Mouse (Mus musculus) forebrain, embryonic 12.5 days (tissue): ENCODE results near the gene Nln. TPM values are rescaled to one million over a fixed set of nuclear protein-coding genes. Genes with fewer than 3 reads are reported as not detected.

Experiments used
- ATAC-seq: fragments of 200-750 bp; cut with Nextera tagmentation; 2 replicates; pipeline ENCODE4 v1.8.0; 2017; ENCODE audit warnings: moderate TSS enrichment; ENCODE audit not compliant: low FRiP score
- H3K27ac ChIP-seq: fragments of 300-500 bp; sonication (generic); 2 replicates; pipeline ENCODE4 v1.5.1; 2016; ENCODE audit warnings: mild to moderate bottlenecking
- H3K27me3 ChIP-seq: fragments of 300-500 bp; sonication (generic); 2 replicates; pipeline ENCODE4 v1.6.1; 2016; ENCODE audit warnings: mild to moderate bottlenecking
- H3K36me3 ChIP-seq: fragments of 300-500 bp; sonication (generic); replicated peaks from 2 replicates; pipeline ENCODE4 v1.6.1; 2016; ENCODE audit warnings: mild to moderate bottlenecking
- H3K4me1 ChIP-seq: fragments of 300-500 bp; sonication (generic); 2 replicates; pipeline ENCODE4 v1.6.1; 2016
- H3K4me2 ChIP-seq: fragments of 300-500 bp; sonication (generic); 2 replicates; pipeline ENCODE4 v1.6.1; 2016; ENCODE audit warnings: mild to moderate bottlenecking, moderate library complexity
- H3K4me3 ChIP-seq: fragments of 300-500 bp; sonication (generic); replicated peaks from 2 replicates; pipeline ENCODE4 v1.5.1; 2016; ENCODE audit warnings: mild to moderate bottlenecking
- H3K9ac ChIP-seq: fragments of 300-500 bp; sonication (generic); 2 replicates; pipeline ENCODE4 v1.6.1; 2016; ENCODE audit warnings: mild to moderate bottlenecking
- H3K9me3 ChIP-seq: fragments of 300-500 bp; sonication (generic); 2 replicates; pipeline ENCODE4 v1.6.1; 2016
- WGBS: fragments of 180-500 bp; shearing (Covaris S2); methylation state at CpG from one replicate; pipeline ENCODE4 v1.1.7; 2016; 5-methylcytosine and 5-hydroxymethylcytosine counted together
- polyA plus RNA-seq: library from polyadenylated mRNA; unstranded; fragments of >200 nt; fragmentation: Nextera tagmentation; extraction: Ambion mirVana; gene quantifications from 2 replicates; pipeline ENCODE4 v1.2.1, GENCODE M21; 2016

Gene Nln
- polyA plus RNA-seq, 1 experiment from 2014 or later: 25.0 TPM

DNA sequence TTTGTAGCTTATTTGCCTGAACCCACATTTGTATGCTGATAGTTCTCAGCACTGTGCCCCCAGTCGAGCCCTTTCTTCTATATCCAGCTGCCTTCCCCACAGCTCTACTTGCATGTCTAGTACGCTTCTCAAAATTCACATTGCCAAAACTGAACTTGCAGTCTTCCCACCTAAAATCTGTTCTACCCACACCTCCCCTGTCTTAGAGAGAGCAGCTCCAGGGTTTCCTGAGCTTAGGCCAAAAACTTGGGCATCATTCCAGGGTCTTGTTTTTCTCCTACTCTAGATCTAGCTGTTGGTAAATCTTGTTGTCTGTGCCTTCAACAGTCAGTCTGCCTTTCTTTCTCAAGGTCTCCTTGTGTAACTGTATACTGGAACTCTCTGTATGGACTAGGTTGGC is 5.4 kb upstream of the Nln start:
- 94% methylated on average over 2 of the region's 2 CpGs for WGBS
- no peak overlapping the region for H3K27ac ChIP-seq
- H3K27me3 ChIP-seq: no peaks in the 10 kb centered on the region
- H3K36me3 ChIP-seq: peaks cover 23% of the 10 kb centered on the region
- H3K4me3 ChIP-seq: no peak overlapping the region
- no peak for ATAC-seq
- no peak overlapping the region for H3K9ac ChIP-seq
- H3K9me3 ChIP-seq: no peaks in the 10 kb centered on the region
- H3K4me1 ChIP-seq: peaks cover 20% of the 10 kb centered on the region
- no peak overlapping the region for H3K4me2 ChIP-seq

DNA sequence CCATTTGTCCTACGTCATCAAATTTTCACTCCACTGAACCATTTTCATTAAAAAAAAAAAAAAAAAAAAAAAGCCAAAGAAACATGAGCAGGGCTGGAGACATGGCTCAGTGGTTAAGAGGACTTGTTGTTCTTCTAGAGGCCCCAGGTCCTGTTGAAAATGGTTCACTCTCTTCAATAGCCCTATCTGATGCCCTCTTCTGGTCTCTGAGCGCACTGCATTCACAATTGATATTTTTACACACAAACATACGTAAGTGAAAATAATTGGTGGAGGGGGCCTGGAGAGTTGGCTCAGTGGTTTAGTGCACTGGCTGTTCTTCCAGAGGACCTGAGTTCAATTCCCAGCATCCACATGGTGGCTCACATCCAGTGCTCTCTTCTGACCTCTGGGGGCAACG is 4.4 kb upstream of the Nln start:
- WGBS: 91% methylated on average over 4 of the region's 4 CpGs
- ATAC-seq: no peak
- H3K9ac ChIP-seq: no peak overlapping the region
- H3K4me1 ChIP-seq: peaks cover 20% of the 10 kb centered on the region
- H3K27me3 ChIP-seq: no peaks in the 10 kb centered on the region
- peaks cover 14% of the 10 kb centered on the region for H3K36me3 ChIP-seq
- no peaks in the 10 kb centered on the region for H3K9me3 ChIP-seq
- H3K4me2 ChIP-seq: no peak overlapping the region
- H3K27ac ChIP-seq: no peak overlapping the region
- H3K4me3 ChIP-seq: no peak overlapping the region

DNA sequence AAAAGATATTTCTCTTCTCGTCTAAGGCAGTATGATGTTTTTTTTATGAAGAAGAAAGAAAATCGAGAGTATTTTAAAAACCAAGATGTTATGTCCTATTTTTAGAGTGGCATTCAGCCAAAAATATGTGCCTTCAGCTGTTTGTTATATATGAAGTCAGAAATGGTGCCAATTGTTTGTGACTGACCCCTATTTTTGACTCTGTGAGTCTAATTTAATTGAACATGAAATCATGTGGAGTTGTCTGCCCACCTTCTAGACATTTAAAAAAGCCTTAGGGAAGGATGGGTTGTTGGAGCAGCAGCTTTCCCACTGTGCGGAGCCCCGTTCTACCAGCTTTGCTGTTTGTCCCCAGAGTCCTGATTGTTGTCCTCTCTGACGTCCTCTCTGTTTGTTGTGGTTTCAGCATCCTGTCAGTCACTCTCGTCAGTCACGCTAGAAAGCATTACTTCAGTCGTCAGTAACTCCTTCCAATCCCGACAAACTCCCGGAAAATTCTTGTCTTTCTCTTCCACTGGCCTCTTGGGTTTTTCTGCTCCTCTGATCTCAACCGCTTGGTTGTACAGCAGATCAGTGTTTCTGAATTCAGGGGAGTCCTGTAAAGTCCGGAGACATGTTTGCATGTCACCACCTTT is 3.0 kb upstream of the Nln start:
- H3K36me3 ChIP-seq: peaks cover 10% of the 10 kb centered on the region; the same call in 1 of the 2 replicates
- no peak overlapping the region for H3K27ac ChIP-seq
- ATAC-seq: no peak
- WGBS: 43% methylated on average over 12 of the region's 12 CpGs
- peaks cover 20% of the 10 kb centered on the region for H3K4me1 ChIP-seq
- H3K4me2 ChIP-seq: 0 out of 2 replicates have a peak overlapping the region, but pooled peaks have one; percentile 3
- H3K9me3 ChIP-seq: no peaks in the 10 kb centered on the region
- H3K4me3 ChIP-seq: no peak overlapping the region
- H3K27me3 ChIP-seq: no peaks in the 10 kb centered on the region
- H3K9ac ChIP-seq: no peak overlapping the region

DNA sequence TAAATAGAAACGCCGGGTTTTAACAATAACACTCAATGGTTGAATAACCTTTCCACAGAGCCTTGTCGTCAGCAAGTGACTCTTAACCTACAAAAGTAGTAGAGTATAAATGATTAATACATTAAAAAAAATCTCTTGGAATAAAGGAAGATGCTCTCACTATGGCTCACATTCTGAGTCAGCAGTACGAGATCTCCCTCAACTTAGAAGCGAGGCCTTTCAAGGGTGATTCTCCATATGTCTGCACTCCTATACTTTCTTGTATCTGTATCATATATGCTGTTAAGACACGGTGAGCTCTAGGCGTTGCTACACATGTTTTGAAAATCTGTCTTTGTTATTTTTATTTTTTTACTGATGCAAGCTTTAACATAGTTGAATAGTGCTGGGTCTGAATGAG is 1.1 kb upstream of the Nln start:
- no peak overlapping the region for H3K27ac ChIP-seq
- ATAC-seq: no peak
- H3K4me2 ChIP-seq: peak overlapping the region; percentile 98
- H3K27me3 ChIP-seq: no peaks in the 10 kb centered on the region
- H3K4me3 ChIP-seq: peak overlapping the region; percentile 76
- H3K9ac ChIP-seq: peak overlapping the region; percentile 76
- H3K36me3 ChIP-seq: peaks cover 6% of the 10 kb centered on the region; the same call in 1 of the 2 replicates
- 41% methylated on average over 7 of the region's 7 CpGs for WGBS
- peaks cover 20% of the 10 kb centered on the region for H3K4me1 ChIP-seq
- no peaks in the 10 kb centered on the region for H3K9me3 ChIP-seq

DNA sequence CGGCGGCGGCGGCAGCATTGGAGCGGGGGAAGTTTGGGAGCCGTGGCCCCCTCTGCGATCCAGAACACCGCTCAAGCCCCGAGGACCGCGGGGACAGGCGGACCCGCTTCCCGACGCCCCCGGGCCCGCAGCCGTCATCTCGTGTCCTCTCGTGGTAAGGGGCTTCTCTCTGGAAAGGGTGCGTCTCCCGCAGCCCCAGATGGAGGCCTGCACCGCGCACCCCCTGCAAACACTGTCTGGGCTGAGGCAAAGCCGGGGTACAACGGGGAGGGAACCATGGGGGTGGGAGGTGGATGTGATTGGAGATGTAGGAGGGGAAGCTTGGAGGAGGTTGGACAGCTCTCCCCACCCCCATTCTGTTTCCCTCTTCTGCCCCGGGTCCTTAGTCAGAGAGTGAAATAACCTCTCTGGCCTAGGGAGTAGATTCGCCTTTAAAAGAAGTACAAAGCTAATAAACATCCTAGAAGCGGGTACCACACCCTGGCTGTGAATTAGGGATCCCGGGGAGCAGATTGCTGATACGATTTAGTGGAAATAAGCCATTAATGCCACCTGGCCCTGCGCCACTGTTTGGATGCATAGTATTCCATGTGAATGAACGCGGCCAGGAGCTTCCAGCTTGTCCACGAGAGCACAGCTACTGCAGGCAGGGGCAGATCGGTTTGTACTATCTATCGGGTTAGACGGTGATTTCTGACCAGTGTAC is 555 bp upstream of the Nln start:
- Histone ChIP-seq H3K27ac (no peak overlapping the region), H3K27me3 (no peaks in the 10 kb centered on the region), H3K9ac (peak overlapping the region; percentile 76), H3K36me3 (peaks cover 2% of the 10 kb centered on the region; the same call in 1 of the 2 replicates), H3K4me3 (peak overlapping the region; percentile 76), H3K4me2 (peak overlapping the region; percentile 98), H3K4me1 (peaks cover 20% of the 10 kb centered on the region), H3K9me3 (no peaks in the 10 kb centered on the region)
- 1% methylated on average over 38 of the region's 38 CpGs for WGBS
- peak; percentile 85 for ATAC-seq

DNA sequence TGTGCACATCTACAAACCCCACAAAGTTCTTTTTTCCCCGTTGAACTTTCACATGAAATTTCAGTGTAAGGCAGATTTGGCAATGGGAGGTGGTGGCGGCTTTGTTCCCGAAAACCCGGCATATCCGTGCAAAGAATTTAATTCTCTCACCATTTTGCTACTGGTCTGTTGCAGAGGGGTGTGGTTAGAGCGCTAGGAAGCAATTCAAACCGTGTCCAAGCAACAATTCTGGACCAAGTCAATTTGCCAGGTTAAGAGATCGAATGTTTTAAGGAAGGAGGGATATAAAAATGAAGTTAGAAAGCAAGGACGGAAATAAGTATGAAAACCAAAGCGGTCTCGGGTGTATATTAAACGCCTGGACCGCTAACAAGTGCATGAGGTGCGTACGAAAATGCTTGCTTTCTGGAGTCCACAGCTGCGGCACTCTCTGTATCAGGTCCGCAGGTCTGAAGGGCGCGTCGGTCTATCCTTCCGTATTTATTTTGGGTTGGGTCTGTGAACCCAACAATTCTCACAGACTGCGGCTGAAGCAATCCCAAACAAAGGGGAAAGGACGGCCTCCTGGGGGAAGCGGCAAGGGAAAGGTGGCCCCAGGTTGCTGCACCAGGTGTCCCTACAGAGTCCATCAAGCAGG is 645 bp downstream of the Nln start:
- Histone ChIP-seq H3K9me3 (no peaks in the 10 kb centered on the region; the same call in 1 of the 2 replicates), H3K27ac (peak overlapping the region; percentile 53; the same call in 1 of the 2 replicates), H3K4me3 (peak overlapping the region; percentile 76), H3K9ac (peak overlapping the region; percentile 76), H3K4me1 (peaks cover 20% of the 10 kb centered on the region), H3K27me3 (no peaks in the 10 kb centered on the region), H3K36me3 (no peaks in the 10 kb centered on the region; the same call in none of the 2 replicates), H3K4me2 (peak overlapping the region; percentile 98)
- ATAC-seq: no peak
- WGBS: 2% methylated on average over 24 of the region's 24 CpGs

DNA sequence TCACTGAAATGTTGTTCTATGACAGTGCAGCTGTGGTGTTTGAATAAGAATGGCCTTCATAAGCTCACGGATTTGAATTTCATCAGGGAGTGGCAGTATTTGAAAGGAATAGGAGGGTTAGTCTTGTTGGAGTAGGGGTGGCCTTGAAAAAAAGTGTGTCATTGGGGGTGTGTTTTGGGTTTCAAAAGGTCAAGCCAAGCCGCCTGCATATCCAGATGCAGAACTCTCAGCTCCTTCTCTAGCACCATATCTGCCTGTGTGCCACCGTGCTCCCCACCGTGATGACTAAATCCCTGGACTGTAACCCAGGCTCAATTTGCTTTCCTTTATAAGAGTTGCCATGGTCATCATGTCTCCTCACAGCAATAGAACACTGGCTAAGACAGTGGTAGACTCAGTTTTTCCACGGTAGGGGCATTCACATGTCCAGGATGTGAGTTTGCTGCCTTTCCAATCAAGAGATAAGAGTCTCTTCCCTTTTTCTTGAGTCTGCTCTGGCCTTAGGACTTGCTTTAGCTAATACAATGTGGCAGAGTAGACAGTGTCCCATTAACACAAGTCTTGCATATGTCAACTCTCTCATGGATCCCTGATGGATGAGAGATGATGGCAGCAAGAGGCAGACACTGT is 7.7 kb downstream of the Nln start:
- no peaks in the 10 kb centered on the region for H3K27me3 ChIP-seq
- WGBS: 93% methylated on average over 5 of the region's 5 CpGs

DNA sequence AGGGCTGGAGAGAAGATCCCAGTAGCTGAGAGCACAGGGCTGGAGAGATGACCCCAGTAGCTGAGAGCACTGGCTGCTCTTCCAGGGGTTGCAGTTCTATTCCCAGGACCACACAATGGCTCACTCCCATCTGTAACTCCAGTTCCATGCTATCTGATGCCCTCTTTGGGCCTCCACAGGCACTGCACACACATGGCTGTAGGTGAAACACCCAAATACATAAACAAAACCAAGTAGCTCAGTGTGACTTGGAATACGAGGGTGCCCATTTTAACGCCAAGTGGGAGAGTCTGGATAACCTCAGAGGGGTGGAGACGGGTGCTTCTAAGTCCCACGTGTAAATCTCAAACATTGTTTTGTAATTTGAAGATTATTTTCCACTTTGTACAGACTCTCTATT is 9.0 kb downstream of the Nln start:
- Histone ChIP-seq H3K27me3 (no peaks in the 10 kb centered on the region), H3K9me3 (no peaks in the 10 kb centered on the region; the same call in 1 of the 2 replicates), H3K4me1 (no peaks in the 10 kb centered on the region; the same call in 1 of the 2 replicates), H3K4me3 (no peak overlapping the region), H3K36me3 (no peaks in the 10 kb centered on the region; the same call in 1 of the 2 replicates), H3K4me2 (no peak overlapping the region), H3K9ac (no peak overlapping the region), H3K27ac (no peak overlapping the region)
- no peak for ATAC-seq
- WGBS: 87% methylated on average over 4 of the region's 4 CpGs

More for the DNA sequence above, 7.7 kb downstream of the Nln start:
- H3K4me1 ChIP-seq: no peaks in the 10 kb centered on the region
- no peaks in the 10 kb centered on the region; the same call in 1 of the 2 replicates for H3K9me3 ChIP-seq
- ATAC-seq: no peak
- H3K4me2 ChIP-seq: no peak overlapping the region
- H3K4me3 ChIP-seq: no peak overlapping the region
- H3K36me3 ChIP-seq: no peaks in the 10 kb centered on the region; the same call in 1 of the 2 replicates
- no peak overlapping the region for H3K9ac ChIP-seq
- no peak overlapping the region for H3K27ac ChIP-seq

DNA sequence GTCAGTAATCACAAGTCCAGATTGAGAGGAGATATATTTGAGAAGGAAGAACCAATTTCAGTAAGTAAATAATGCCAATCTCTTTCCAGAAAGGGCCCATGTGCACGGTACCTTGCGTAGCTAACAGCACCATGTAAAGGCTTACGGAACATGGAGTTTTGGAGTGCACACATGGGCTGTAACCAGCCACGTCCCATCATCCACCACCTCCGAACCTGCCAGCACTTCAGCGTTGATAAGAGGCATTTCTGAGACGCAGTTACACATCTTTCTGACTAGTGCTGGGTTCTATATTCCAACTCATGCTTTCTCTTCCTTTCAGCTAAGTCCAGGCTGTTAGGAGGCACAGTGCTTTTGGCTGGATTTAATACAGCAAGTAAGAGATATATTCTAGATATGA is 12.2 kb downstream of the Nln start:
- H3K9ac ChIP-seq: no peak overlapping the region
- no peaks in the 10 kb centered on the region; the same call in 1 of the 2 replicates for H3K4me1 ChIP-seq
- no peaks in the 10 kb centered on the region for H3K9me3 ChIP-seq
- WGBS: 93% methylated on average over 7 of the region's 7 CpGs
- no peaks in the 10 kb centered on the region for H3K36me3 ChIP-seq
- H3K27me3 ChIP-seq: no peaks in the 10 kb centered on the region
- no peak overlapping the region for H3K4me3 ChIP-seq
- H3K27ac ChIP-seq: no peak overlapping the region
- no peak overlapping the region for H3K4me2 ChIP-seq
- ATAC-seq: no peak

DNA sequence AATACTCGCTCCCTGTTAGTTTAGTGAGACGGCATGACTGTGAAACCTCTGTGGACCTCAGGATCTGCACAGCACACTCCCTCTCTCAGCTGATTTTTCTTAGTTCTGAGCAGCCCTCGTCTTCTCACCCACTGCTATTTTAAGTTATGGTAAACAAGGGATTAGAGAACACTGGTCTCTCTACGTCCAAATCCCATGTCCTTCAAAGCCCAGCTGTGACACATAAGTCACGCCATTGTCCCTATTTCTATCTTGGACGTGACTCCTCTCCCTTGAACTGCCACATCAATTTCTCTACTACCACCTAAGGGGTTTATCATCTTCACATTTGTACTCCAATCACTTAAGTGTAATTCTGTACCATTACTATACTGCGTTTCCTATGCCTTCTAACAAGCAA is 13.5 kb downstream of the Nln start:
- H3K27ac ChIP-seq: no peak overlapping the region
- no peak overlapping the region for H3K9ac ChIP-seq
- no peak for ATAC-seq

DNA sequence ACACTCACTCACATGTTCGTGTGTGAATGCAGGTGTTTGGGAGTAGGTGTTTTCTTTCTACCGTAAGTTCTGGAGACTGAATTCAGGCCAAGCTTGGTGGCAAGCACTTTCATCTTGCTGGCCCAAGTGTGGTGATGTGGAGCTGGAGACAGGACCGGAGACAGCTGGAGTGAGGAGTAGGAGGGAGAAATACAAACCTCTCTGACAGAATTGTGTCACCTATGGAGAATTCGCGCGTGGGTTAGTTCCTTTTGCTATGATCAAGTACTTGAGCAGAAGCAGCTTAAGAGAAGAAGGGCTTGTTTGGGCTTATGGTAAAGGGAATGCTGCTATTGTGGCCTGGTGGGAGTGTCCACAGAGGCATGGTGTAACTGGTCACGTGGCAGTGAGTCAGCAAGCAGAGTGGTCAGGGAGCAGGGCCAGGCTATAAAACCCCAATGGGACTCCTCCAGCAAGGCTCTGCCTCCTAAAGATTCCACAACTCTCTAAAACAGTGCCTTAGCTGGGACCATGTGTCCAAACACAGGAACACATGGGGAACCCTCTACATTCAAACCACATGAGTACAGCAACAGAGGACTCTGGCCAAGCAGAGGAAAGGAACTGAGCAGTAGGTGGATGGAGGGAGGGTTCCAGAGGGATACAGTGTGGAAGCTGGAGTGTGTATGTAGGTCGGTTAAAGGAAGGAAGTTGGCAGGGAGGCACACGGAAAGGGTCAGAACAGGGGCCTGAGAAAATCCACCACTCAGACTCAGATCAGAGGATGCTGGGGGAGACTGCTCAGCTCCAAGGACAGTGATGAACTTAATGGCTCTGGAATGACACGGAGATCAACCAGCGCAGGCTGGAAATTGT is 14.7 kb downstream of the Nln start:
- 0 out of 2 replicates have a peak, but pooled peaks have one; percentile 33 for ATAC-seq
- no peaks in the 10 kb centered on the region for H3K9me3 ChIP-seq
- H3K36me3 ChIP-seq: no peaks in the 10 kb centered on the region

More for the DNA sequence above, 13.5 kb downstream of the Nln start:
- Histone ChIP-seq H3K9me3 (no peaks in the 10 kb centered on the region), H3K4me1 (no peaks in the 10 kb centered on the region; the same call in 1 of the 2 replicates), H3K27me3 (no peaks in the 10 kb centered on the region), H3K4me2 (no peak overlapping the region), H3K4me3 (no peak overlapping the region), H3K36me3 (no peaks in the 10 kb centered on the region)
- 61% methylated on average over 7 of the region's 7 CpGs for WGBS

More for the DNA sequence above, 14.7 kb downstream of the Nln start:
- Histone ChIP-seq H3K27ac (no peak overlapping the region), H3K4me1 (no peaks in the 10 kb centered on the region; the same call in 1 of the 2 replicates), H3K4me3 (no peak overlapping the region), H3K27me3 (no peaks in the 10 kb centered on the region), H3K4me2 (no peak overlapping the region), H3K9ac (no peak overlapping the region)
- 82% methylated on average over 11 of the region's 11 CpGs for WGBS
